In the genomic region with DNA sequence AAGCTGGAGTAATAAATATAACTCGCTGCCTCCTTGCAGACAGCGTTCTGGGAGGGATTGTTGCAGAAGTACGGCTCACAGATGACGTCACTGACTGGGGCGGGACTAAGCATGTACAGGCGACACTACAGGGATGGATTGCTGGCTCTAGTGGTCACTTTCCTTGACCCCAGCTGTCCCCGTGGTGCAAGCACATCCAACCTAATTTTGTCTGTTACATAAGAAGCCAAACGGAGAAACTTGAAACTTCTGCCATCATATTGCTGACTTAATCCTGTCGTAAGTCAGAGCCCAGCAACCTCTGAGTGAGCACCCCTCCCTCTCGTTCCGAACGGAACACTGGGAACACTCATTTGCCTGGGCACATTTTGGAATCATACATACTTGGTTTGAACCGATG, we compare ENCODE assay signal across 8 mouse cellular contexts. TPM values are rescaled to one million over a fixed set of nuclear protein-coding genes. Genes with fewer than 3 reads are reported as not detected.
DNase-seq lines count a peak whose midpoint lies in the region; ATAC-seq and TF ChIP-seq lines count a peak whose summit lies in the region.

No protein-coding gene starts in this region.

- peak; percentile 4 to 13 for DNase-seq in spleen, postnatal 36 days (ENCODE audit: low spot score in 2 of 2)
- DNase-seq in spleen, adult 12 weeks (ENCODE audit: low spot score) = no peak
- peak; percentile 68 to 70 for DNase-seq in heart, adult 2 months
- peak; percentile 48 for DNase-seq in kidney, adult 11 months
- DNase-seq in limb, embryonic 10.5 days (ENCODE audit: low spot score) = peak; percentile 71
- peak; percentile 66 for DNase-seq in midbrain, embryonic 10.5 days (ENCODE audit: low spot score)
- peak; percentile 98 for DNase-seq in skeletal muscle tissue, adult 2 months (ENCODE audit: low read depth, low spot score)

- H3K79me2 ChIP-seq in heart, adult 2 months (replicated peaks; ENCODE audit: control insufficient read depth, insufficient read depth, low read length) = no peaks in the 10 kb centered on the region

- 17% methylated on average over 13 of the region's 13 CpGs for WGBS in embryonic facial prominence, embryonic 12.5 days
- WGBS in heart, adult 2 months = 30% methylated on average over 13 of the region's 13 CpGs
- 38% methylated on average over 13 of the region's 13 CpGs for WGBS in limb, embryonic 10.5 days
- 30% methylated on average over 13 of the region's 13 CpGs for WGBS in midbrain, embryonic 10.5 days

- no peak for ATAC-seq in embryonic facial prominence, embryonic 12.5 days (ENCODE audit: insufficient number of reproducible peaks, insufficient read depth, low FRiP score, low TSS enrichment)

- no peaks in the 10 kb centered on the region for H3K9me3 ChIP-seq in embryonic facial prominence, embryonic 12.5 days
- H3K9me3 ChIP-seq in limb, embryonic 10.5 days (replicated peaks) = no peaks in the 10 kb centered on the region
- no peaks in the 10 kb centered on the region for H3K9me3 ChIP-seq in midbrain, embryonic 10.5 days (replicated peaks)

- no peak for TF ChIP-seq POLR2A in heart, adult 2 months (IDR thresholded peaks at IDR 0.05; ENCODE audit: insufficient read depth, low read depth, low read length)

- no peak for TF ChIP-seq CTCF in heart, adult 2 months (IDR thresholded peaks at IDR 0.05)

- intact Hi-C loops in heart, adult 2 months (cut with DNase I) = no loop called here

- H3K4me1 ChIP-seq in embryonic facial prominence, embryonic 12.5 days = peaks cover 3% of the 10 kb centered on the region; the same call in 1 of the 2 replicates
- no peaks in the 10 kb centered on the region; the same call in 1 of the 2 replicates for H3K4me1 ChIP-seq in heart, adult 2 months (ENCODE audit: control insufficient read depth, insufficient read depth, low read length)
- peaks cover 1% of the 10 kb centered on the region for H3K4me1 ChIP-seq in limb, embryonic 10.5 days
- H3K4me1 ChIP-seq in midbrain, embryonic 10.5 days = peaks cover 6% of the 10 kb centered on the region; the same call in 1 of the 2 replicates

- H3K4me2 ChIP-seq in embryonic facial prominence, embryonic 12.5 days (replicated peaks) = peak overlapping the region; percentile 57

- H3K27me3 ChIP-seq in embryonic facial prominence, embryonic 12.5 days = no peaks in the 10 kb centered on the region
- H3K27me3 ChIP-seq in heart, adult 2 months (ENCODE audit: control insufficient read depth, insufficient read depth, low read length) = no peaks in the 10 kb centered on the region
- no peaks in the 10 kb centered on the region for H3K27me3 ChIP-seq in limb, embryonic 10.5 days (ENCODE audit: low read depth, poor library complexity, severe bottlenecking)
- H3K27me3 ChIP-seq in midbrain, embryonic 10.5 days (ENCODE audit: low read depth, poor library complexity, severe bottlenecking) = no peaks in the 10 kb centered on the region

- H3K27ac ChIP-seq in embryonic facial prominence, embryonic 12.5 days = no peak overlapping the region
- no peak overlapping the region for H3K27ac ChIP-seq in heart, adult 2 months
- H3K27ac ChIP-seq in limb, embryonic 10.5 days = peak overlapping the region; percentile 58; the same call in 1 of the 2 replicates
- H3K27ac ChIP-seq in midbrain, embryonic 10.5 days (replicated peaks) = peak overlapping the region; percentile 50; the same call in 1 of the 2 replicates

- no peaks in the 10 kb centered on the region for H3K36me3 ChIP-seq in embryonic facial prominence, embryonic 12.5 days
- H3K36me3 ChIP-seq in heart, adult 2 months (ENCODE audit: control insufficient read depth, insufficient read depth, low read length) = no peaks in the 10 kb centered on the region
- H3K36me3 ChIP-seq in limb, embryonic 10.5 days = no peaks in the 10 kb centered on the region
- H3K36me3 ChIP-seq in midbrain, embryonic 10.5 days = no peaks in the 10 kb centered on the region

- TF ChIP-seq EP300 in heart, adult 2 months (IDR thresholded peaks at IDR 0.05; ENCODE audit: insufficient read depth, low read depth, low read length) = no peak

- peak overlapping the region; percentile 27; the same call in 1 of the 2 replicates for H3K9ac ChIP-seq in embryonic facial prominence, embryonic 12.5 days
- H3K9ac ChIP-seq in heart, adult 2 months (ENCODE audit: low read depth, low read length) = no peak overlapping the region

- H3K4me3 ChIP-seq in embryonic facial prominence, embryonic 12.5 days = peak overlapping the region; percentile 39
- no peak overlapping the region for H3K4me3 ChIP-seq in heart, adult 2 months
- H3K4me3 ChIP-seq in limb, embryonic 10.5 days = peak overlapping the region; percentile 44
- H3K4me3 ChIP-seq in midbrain, embryonic 10.5 days = peak overlapping the region; percentile 43

RNA-seq across cellular contexts. Expression of a gene that starts 52.1 kb away (rescaled TPM):
- 187 and 194 TPM in 2 replicates for polyA plus RNA-seq in embryonic facial prominence, embryonic 12.5 days (2016; fragmentation: Nextera tagmentation; extraction: Ambion mirVana)
- total RNA-seq in heart, adult 2 months (2021) = 100 to 1,000 TPM; 130 to 147 TPM
- 26.9 and 64.1 TPM in 2 replicates for polyA plus RNA-seq in heart, adult 2 months (2012; rRNA removed)
- 168 and 192 TPM in 2 replicates for polyA plus RNA-seq in limb, embryonic 10.5 days (2016; fragmentation: Nextera tagmentation; extraction: Ambion mirVana)
- polyA plus RNA-seq in midbrain, embryonic 10.5 days (2016; fragmentation: Nextera tagmentation; extraction: Ambion mirVana) = 228 and 233 TPM in 2 replicates

Comparison
In these comparisons a context has a peak if more than half of its experiments do, and no peak if none do; other contexts are left out.
1. H3K27ac ChIP-seq: peak in limb, embryonic 10.5 days (single experiment) and midbrain, embryonic 10.5 days (single experiment); none in embryonic facial prominence, embryonic 12.5 days (single experiment) and heart, adult 2 months (single experiment).